Mouse (Mus musculus): ENCODE data around the gene Ide.

- TF ChIP-seq CTCF (IDR thresholded peaks at IDR 0.05; ENCODE audit: low read depth) (no peak), EP300 (IDR thresholded peaks at IDR 0.05; ENCODE audit: low read depth) (no peak)
Observed at GRCm38 (mm10) chr19:37376841-37377240, 39.2 kb upstream of the Ide start.
